Comparison of ENCODE assay signal across 8 mouse cellular contexts in genomic region chr1:34439961-34440630, GRCm38 (mm10). TPM values are rescaled to one million over a fixed set of nuclear protein-coding genes. Genes with fewer than 3 reads are reported as not detected.
DNase-seq lines count a peak whose midpoint lies in the region; ATAC-seq and TF ChIP-seq lines count a peak whose summit lies in the region.

No protein-coding gene starts in this region.

- peak overlapping the region; percentile 67 for H3K4me2 ChIP-seq in lung, embryonic 15.5 days
- H3K4me2 ChIP-seq in forebrain, postnatal 0 days (ENCODE audit: low read depth) = peak overlapping the region; percentile 76

- ATAC-seq in lung, embryonic 15.5 days (ENCODE audit: borderline replicate concordance, extremely low read depth, low FRiP score, low TSS enrichment) = peak; percentile 52
- ATAC-seq in forebrain, postnatal 0 days = peak; percentile 37

- H3K4me1 ChIP-seq in lung, embryonic 15.5 days = peaks cover 21% of the 10 kb centered on the region
- peaks cover 8% of the 10 kb centered on the region; the same call in 1 of the 2 replicates for H3K4me1 ChIP-seq in forebrain, postnatal 0 days (ENCODE audit: insufficient read depth)

- WGBS in lung, embryonic 15.5 days = 7% methylated on average over 31 of the region's 31 CpGs
- 8% methylated on average over 31 of the region's 31 CpGs for WGBS in forebrain, postnatal 0 days

- H3K27me3 ChIP-seq in lung, embryonic 15.5 days = no peaks in the 10 kb centered on the region
- no peaks in the 10 kb centered on the region for H3K27me3 ChIP-seq in forebrain, postnatal 0 days (ENCODE audit: insufficient read depth, low read length)

- H3K9ac ChIP-seq in lung, embryonic 15.5 days = peak overlapping the region; percentile 59
- H3K9ac ChIP-seq in forebrain, postnatal 0 days = peak overlapping the region; percentile 61

- TF ChIP-seq CTCF in forebrain, postnatal 0 days (IDR thresholded peaks at IDR 0.05; ENCODE audit: low read depth) = peak; percentile 65

- H3K9me3 ChIP-seq in lung, embryonic 15.5 days = no peaks in the 10 kb centered on the region
- H3K9me3 ChIP-seq in forebrain, postnatal 0 days (ENCODE audit: low read length) = no peaks in the 10 kb centered on the region

- peak overlapping the region; percentile 71 for H3K4me3 ChIP-seq in lung, embryonic 15.5 days
- peak overlapping the region; percentile 64 for H3K4me3 ChIP-seq in forebrain, postnatal 0 days (ENCODE audit: low read depth, low read length)

- DNase-seq in lung, postnatal 4 days = no peak
- peak; percentile 43 to 45 for DNase-seq in cerebellum, postnatal 10 days
- no peak for DNase-seq in forebrain, postnatal 0 days
- peak; percentile 53 for DNase-seq in lung, postnatal 25 days (ENCODE audit: low spot score)
- no peak for DNase-seq in embryo, embryonic 10 days (ENCODE audit: low spot score)
- DNase-seq in urinary bladder, adult 18-20 months (ENCODE audit: low spot score in 2 of 2) = no peak
- no peak for DNase-seq in kidney, adult 9 months

- peak overlapping the region; percentile 69 for H3K27ac ChIP-seq in lung, embryonic 15.5 days
- H3K27ac ChIP-seq in forebrain, postnatal 0 days (ENCODE audit: low read depth, low read length) = peak overlapping the region; percentile 88

- peaks cover 31% of the 10 kb centered on the region for H3K36me3 ChIP-seq in lung, embryonic 15.5 days
- peaks cover 27% of the 10 kb centered on the region for H3K36me3 ChIP-seq in forebrain, postnatal 0 days (ENCODE audit: insufficient read depth)

RNA-seq across cellular contexts. Expression of gene Imp4, which starts 0.4 kb away (rescaled TPM):
- 80.1 and 82.4 TPM in 2 replicates for polyA plus RNA-seq in lung, embryonic 15.5 days (2015; fragmentation: Nextera tagmentation; extraction: Ambion mirVana)
- 17.2 and 21.3 TPM in 2 replicates for total RNA-seq in forebrain, postnatal 0 days (2014; rRNA removed)
- 51.8 and 56.9 TPM in 2 replicates for polyA plus RNA-seq in forebrain, postnatal 0 days (2015; fragmentation: Nextera tagmentation; extraction: Ambion mirVana)

RNA-seq across cellular contexts. Expression of gene Ccdc115, which starts 0.6 kb away (rescaled TPM):
- 54.2 and 55.2 TPM in 2 replicates for polyA plus RNA-seq in lung, embryonic 15.5 days (2015; fragmentation: Nextera tagmentation; extraction: Ambion mirVana)
- total RNA-seq in forebrain, postnatal 0 days (2014; rRNA removed) = 42.0 and 49.9 TPM in 2 replicates
- 60.6 and 63.2 TPM in 2 replicates for polyA plus RNA-seq in forebrain, postnatal 0 days (2015; fragmentation: Nextera tagmentation; extraction: Ambion mirVana)

RNA-seq across cellular contexts. Expression of gene Ptpn18, which starts 19.5 kb away (rescaled TPM):
- polyA plus RNA-seq in lung, embryonic 15.5 days (2015; fragmentation: Nextera tagmentation; extraction: Ambion mirVana) = 41.4 and 44.0 TPM in 2 replicates
- 4.3 and 12.5 TPM in 2 replicates for total RNA-seq in forebrain, postnatal 0 days (2014; rRNA removed)
- 6.5 and 9.3 TPM in 2 replicates for polyA plus RNA-seq in forebrain, postnatal 0 days (2015; fragmentation: Nextera tagmentation; extraction: Ambion mirVana)

RNA-seq across cellular contexts. Expression of gene Prss39, which starts 58.1 kb away (rescaled TPM):
- not detected in 2 replicates for polyA plus RNA-seq in lung, embryonic 15.5 days (2015; fragmentation: Nextera tagmentation; extraction: Ambion mirVana)
- not detected in 2 replicates for total RNA-seq in forebrain, postnatal 0 days (2014; rRNA removed)
- polyA plus RNA-seq in forebrain, postnatal 0 days (2015; fragmentation: Nextera tagmentation; extraction: Ambion mirVana) = not detected in 2 replicates

Comparison
In these comparisons a context has a peak if more than half of its experiments do, and no peak if none do; other contexts are left out.
1. DNase-seq: peak in cerebellum, postnatal 10 days (2 of 2) and lung, postnatal 25 days (single experiment); none in lung, postnatal 4 days (0 of 2), forebrain, postnatal 0 days (single experiment), embryo, embryonic 10 days (single experiment), urinary bladder, adult 18-20 months (0 of 2) and kidney, adult 9 months (single experiment).